Mouse (Mus musculus) right cerebral cortex, adult 18-20 months (tissue): ENCODE data around the gene Neurod2.

ENCODE experiments used
- DNase-seq: peaks from one replicate; pipeline ENCODE4 v3.0.0; 2022; ENCODE audit warnings: mixed read lengths

The Neurod2 gene

DNA sequence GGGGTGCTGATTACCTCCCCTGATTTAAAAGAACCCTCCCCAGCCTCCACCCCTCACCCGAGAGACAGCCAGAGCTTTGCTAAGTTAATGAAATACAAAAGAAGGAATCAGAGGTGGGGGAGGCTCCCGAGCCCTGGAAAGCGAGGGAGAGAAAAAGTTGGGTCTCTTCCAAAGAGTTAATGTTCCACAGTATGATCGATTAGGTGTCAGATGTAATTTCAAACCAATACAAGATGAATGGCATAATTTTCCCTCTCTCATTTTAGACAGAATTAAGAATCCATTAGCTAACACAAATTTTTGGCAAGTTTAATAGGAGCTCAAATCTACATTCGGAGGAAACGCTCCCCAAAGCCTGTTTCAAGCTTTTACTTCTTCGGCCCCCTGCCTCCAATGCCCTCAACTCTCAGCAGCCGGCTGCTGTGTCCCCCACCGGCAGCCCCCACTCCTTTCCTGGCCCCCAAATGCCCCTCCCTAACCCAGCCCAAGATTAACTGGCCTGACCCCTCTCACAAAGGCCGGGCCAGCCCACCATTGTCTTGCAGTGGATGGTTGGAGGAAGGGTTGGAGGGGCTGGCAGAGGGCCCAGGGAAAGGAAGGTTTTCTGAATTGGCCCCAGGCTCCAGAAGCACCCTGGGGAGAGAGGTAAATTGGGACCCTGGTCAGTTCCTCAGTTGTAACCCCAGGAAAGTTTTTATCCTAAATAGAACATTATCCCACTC lies 30.8 kb downstream of the Neurod2 start:
- DNase-seq: no peak

DNA sequence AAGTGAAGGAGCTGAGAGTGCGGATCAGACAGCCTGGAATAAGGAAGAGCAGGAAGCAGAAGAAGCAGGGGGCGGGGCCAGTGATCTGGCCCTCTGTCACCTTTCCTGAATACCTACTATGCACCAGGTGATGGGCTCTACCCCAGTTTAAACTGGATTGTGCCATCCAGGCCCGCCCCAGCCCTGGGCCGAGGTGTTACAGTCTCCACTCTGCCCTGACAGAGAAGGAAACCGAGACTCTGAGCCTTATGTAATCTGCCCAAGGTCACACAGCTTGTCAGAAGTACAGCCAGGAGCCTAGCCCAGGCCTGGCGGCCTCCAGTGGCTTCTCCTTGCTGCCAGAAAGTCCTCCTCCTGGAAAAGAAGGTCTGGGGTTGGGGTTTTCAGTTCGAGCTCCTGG lies 31.7 kb downstream of the Neurod2 start:
- DNase-seq: no peak

DNA sequence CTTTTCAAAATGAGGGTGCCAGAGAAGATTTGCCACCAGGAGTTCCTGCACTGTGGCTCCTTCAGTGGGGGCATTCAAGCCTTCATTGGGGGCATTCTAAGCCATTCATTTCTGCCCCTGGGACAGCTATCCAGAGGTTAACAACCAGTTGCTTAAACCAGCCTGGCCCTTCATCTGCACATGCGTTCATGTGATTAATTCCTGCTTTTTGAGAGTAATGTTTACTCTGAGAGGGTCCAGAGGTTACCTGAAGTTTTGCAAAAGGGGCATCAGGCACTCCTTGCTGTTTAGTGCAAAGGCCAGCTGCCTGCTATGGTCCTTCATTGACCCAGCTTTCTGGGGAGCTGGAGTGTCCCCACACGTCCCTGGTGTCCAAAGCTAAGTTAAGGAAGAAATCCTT lies 32.5 kb downstream of the Neurod2 start:
- no peak for DNase-seq

DNA sequence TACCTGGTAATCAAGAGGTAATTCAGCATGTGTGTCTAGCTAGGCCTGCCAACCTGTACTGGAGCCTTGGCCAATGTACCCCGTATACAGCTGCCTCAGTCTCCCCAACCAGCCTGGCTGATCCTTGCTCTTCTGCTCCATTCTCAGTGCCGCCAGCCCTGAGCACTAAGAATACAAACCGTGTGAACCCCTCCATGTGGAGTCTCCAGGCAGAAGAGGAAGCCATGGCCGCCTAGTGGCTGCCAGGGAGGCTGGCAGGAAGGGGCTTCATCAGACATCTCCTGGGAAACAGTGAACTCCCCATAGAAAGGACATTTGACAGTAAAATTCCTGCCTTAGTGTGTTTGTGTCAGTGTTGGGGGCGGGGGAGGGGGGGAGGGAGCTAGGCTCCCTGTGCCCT lies 33.2 kb downstream of the Neurod2 start:
- DNase-seq: peak; percentile 61

DNA sequence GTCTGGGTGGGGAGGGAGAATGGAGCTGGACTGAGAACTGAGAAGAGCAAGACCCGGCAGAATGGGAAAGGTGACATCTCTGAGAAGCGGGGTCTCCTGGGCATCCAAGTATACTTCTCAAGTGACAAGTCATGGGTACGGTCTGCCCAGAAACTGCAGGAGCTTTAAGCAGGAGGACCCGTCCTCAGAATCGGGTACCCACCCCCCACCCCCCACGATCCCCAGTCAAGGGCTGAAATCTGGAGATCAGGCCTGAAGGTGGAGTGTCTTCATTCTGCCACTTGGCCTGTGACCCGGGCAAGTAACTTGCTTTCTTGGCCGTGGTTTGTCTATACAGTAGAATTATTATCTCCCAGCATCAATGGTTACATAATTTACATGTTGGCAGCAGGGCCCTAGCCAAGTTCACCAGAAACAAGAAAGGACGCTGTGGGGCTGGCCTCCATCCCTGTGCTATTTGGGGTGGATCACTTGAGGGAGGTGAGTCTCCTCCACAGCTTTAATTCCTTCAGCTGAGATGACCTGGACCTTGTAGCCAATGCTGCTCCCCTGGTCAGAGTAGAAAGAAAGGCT lies 34.3 kb downstream of the Neurod2 start:
- DNase-seq: no peak

DNA sequence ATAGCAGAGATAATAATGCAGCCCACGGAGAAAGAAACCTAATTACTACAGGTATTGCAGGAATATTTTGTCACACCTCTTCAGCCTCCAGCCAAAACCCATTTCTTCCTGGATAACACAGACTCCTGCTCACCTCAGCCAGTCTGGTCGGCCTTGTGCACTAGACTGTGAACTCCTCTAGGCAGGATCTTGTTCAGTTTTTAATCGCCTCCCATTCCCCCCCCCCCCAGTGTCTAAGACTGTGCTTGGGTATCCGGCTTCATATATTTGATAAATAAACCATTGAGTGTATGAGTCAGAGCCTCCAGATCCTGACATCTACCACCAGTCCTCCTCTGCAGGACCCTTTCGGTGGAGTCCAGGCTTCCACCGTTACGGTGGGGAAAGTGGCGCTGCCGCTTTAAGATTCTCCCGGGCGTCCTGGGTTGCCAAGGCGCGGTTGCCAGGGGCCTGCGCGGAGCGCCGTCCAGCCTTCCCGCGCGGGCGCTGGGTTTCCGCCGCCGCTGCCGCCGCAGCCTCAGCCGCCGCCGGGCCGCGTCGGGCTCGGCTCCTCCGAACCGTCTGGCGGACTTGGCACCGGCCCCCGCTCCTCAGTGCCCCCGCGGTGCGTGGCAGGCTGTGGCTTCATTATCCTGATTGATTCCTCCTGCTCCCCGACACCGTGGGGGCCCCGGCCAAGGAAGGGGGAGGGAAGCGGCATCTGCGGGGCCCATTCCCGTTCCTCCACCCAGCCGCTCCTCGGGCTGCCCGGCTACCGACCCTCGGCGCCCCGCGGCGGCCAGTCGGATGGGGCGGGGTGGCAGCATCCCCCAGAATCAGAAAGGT lies 35.0 kb downstream of the Neurod2 start:
- DNase-seq: peak; percentile 81

DNA sequence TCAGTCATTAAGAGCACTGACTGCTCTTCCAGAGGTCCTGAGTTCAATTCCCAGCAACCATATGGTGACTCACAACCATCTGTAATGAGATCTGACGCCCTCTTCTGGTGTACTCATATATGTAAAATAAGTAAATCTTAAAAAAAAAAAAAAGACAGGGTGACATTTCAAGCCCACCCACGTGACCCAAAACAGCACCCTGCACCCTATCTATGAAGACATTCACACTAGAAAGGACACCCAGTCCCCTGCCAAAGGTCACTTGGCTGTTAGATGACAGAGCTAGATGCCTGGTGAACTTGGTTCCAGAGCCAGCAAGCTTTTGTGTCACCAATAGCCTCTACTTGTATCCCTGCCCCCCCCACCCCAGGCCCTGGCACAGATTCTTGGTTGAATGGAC lies 36.4 kb downstream of the Neurod2 start:
- DNase-seq: no peak

DNA sequence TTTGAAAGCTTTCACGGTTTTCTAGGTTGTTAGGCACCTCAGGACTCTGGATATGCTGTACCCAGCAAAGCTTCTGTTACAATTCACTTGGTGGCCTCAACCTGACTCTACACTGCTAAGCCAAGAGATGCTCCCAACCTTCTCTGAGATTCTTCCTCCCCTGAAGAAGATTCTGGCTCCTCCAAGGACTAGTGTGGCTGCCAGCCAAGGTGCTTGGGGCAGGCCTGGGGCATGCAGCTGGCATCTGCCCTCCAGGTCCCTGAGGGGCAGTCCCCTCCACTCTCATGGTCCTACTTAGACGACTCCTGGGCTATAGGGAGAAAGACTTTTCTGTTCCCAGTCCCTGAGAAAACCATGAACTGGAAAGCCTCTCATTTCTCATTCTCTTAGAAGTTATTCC lies 38.5 kb downstream of the Neurod2 start:
- no peak for DNase-seq

DNA sequence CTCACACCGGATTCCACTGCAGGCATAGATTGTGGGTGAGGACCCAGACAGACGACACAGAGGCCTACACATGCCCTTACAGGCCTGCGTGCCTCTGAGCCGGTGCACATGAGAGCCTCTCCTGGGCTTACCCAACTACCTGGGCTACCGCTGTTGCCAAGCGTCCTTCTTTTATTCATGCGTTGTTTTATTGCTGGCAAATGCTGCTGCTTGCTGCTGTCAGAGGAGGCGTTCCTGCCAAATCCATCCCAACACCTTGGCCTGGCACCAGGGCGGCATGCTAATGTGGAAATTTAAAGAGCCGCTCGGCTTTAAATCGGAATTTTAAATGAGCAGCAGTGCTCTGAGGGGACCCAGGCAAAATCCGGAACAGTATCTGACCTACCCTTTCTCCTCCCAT lies 39.6 kb downstream of the Neurod2 start:
- peak; percentile 52 for DNase-seq

DNA sequence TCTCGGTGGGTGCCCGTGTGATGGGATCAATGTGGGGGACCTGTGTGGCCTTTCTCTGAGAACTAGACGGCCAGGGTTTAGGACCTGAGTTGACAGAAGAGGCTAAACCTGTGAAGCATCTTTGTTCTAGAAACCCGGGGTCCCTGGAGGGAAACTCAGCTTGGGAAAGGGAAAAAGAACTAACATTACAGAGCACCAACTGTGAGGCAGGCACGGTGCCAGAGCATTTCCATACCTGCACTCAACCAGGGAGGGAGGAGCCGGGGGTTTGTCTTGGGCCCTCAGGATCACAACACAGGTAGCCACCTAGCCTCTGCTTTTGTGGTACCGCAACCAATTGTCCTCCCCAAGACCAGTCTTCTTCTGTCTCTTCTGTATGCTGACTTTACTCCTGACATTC lies 41.5 kb downstream of the Neurod2 start:
- DNase-seq: no peak

DNA sequence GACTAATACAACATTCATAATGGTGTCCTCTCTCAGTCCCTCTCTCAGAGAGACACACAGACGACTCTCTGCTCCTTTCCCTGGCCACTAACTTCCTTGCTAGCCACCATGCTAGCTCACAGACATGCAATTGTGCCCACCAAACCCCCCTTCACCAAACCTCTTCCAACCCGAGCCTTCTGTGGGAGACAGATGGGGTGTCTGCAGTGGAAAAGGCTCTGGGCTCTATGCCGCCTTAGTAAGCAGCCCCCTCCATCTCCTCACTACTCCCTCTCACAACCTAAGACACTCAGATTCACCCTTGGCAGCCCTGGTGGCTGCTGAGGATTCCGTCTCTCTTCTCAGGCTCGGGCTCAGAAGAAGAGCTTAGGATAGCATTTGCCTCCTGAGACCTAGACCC lies 41.9 kb downstream of the Neurod2 start:
- DNase-seq: no peak

DNA sequence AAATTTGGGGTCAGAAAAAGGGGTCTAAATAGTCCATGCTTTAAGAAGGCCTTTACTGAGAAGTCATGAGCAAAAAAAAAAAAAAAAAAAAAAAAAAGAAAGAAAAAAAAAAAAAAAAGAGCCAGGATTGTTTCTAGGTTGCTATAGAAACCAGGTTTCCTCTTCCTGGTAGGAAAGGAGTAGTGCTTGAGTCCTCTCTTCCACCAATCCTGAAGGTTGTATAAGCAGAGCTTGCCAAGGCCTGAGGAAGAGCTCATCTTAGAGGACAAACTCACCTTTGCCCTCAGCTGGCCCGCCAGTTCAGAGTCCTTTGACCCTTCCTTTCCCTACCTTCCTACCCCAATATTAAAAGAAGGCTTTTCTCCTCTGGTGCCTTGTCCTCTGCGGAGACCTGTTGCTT lies 44.1 kb downstream of the Neurod2 start:
- no peak for DNase-seq

DNA sequence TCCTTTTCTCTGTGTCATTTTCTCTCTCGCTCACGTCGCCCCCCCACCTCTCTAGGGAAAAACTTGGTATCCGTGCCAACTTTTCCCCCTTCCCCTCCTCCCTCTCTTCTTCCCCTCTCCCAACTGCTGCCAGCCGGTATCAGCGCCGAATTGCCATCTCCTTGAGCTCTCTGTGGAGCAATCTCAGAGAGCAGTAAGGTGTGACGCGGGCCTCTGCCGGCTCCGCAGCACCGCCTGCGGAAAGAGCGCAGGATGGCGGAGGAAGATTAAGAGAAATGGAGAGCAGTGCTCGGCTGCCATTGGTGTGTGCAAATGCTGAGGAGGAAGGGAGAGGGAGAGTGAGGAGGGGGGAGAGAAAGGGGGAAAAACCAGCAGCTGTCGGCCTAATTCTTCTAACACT lies 45.2 kb downstream of the Neurod2 start:
- DNase-seq: peak; percentile 67

DNA sequence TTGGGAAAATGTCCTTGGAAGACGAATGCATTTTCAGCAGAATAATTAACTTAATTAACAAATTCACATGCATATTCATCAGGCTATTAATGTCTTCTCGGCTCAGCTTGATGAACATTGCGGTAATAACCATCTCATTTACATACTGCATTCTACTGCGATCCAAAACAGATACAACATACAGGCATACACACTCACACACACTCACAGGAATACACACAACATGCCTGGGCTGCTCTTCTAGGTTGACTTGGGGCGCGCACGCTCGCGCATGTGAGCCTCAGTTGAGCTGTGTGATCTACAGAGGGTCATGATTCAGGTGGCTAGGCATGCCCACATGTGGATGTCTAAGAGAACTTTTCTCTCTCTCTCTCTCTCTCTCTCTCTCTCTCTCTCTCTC lies 45.7 kb downstream of the Neurod2 start:
- no peak for DNase-seq
